Mouse (Mus musculus) MEL (cell line): ENCODE measurements around the gene Nudt22. TPM values are rescaled to one million over a fixed set of nuclear protein-coding genes. Genes with fewer than 3 reads are reported as not detected.
A peak's percentile ranks its signal among the peaks of the same experiment; 100 is the strongest.

Experiments
- DNase-seq: peaks from one replicate; pipeline ENCODE4 v3.0.0; 2011; ENCODE audit warnings: low read depth, low spot score
- H3K27ac ChIP-seq: 2 replicates; pipeline ENCODE4 v1.5.1; 2012; ENCODE audit warnings: low read depth, mild to moderate bottlenecking, control low read depth, low read length, moderate library complexity; ENCODE audit not compliant: control insufficient read depth
- H3K27me3 ChIP-seq, 2 experiments: fragments of 150-350 bp in 1 of 2; sonication (generic) in 1 of 2; 2 replicates each; pipeline ENCODE4 v1.6.1; 2012; ENCODE audit warnings: low read length in 2 of 2, mild to moderate bottlenecking in 2 of 2, improper control_type of control experiment in 1 of 2, moderate library complexity in 1 of 2; ENCODE audit not compliant: insufficient read depth in 2 of 2, control insufficient read depth in 1 of 2
- H3K36me3 ChIP-seq, 2 experiments: 2 replicates each; pipeline ENCODE4 v1.6.1; 2012 to 2014; ENCODE audit warnings: low read length in 2 of 2, improper control_type of control experiment in 1 of 2, inconsistent platforms in 1 of 2, mild to moderate bottlenecking in 1 of 2; ENCODE audit not compliant: insufficient read depth in 2 of 2, control insufficient read depth in 1 of 2
- H3K4me1 ChIP-seq, 2 experiments: fragments of 150-350 bp in 1 of 2; sonication (generic) in 1 of 2; 2 replicates each; pipeline ENCODE4 v1.6.1; 2012; ENCODE audit warnings: low read length in 2 of 2, improper control_type of control experiment in 1 of 2, mild to moderate bottlenecking in 1 of 2; ENCODE audit not compliant: insufficient read depth in 2 of 2, control insufficient read depth in 1 of 2
- H3K4me3 ChIP-seq, 2 experiments: fragments of 150-350 bp in 1 of 2; sonication (generic) in 1 of 2; 2 replicates each; pipeline ENCODE4 v1.5.1; 2012; ENCODE audit warnings: low read depth in 2 of 2, low read length in 2 of 2, mild to moderate bottlenecking in 2 of 2, moderate library complexity in 2 of 2, control low read depth in 1 of 2, improper control_type of control experiment in 1 of 2; ENCODE audit not compliant: control insufficient read depth in 1 of 2, insufficient read depth in 1 of 2
- H3K79me2 ChIP-seq: 2 replicates; pipeline ENCODE4 v1.6.1; 2012; ENCODE audit warnings: mild to moderate bottlenecking, low read length, moderate library complexity; ENCODE audit not compliant: control insufficient read depth, poor library complexity, insufficient read depth
- H3K9ac ChIP-seq: 2 replicates; pipeline ENCODE4 v1.6.1; 2012; ENCODE audit warnings: low read depth, mild to moderate bottlenecking, control low read depth, low read length, moderate library complexity; ENCODE audit not compliant: control insufficient read depth, poor library complexity, severe bottlenecking
- H3K9me3 ChIP-seq: fragments of 150-350 bp; sonication (generic); replicated peaks from 2 replicates; pipeline ENCODE4 v1.6.1; 2012; ENCODE audit warnings: mild to moderate bottlenecking, low read length, improper control_type of control experiment, moderate library complexity; ENCODE audit not compliant: insufficient read depth
- BHLHE40 ChIP-seq: IDR thresholded peaks from 2 replicates; pipeline ENCODE4 v1.6.1; 2012; ENCODE audit warnings: low read depth, mild to moderate bottlenecking, inconsistent platforms, low read length, improper control_type of control experiment, borderline replicate concordance
- ELF1 ChIP-seq: IDR thresholded peaks from 2 replicates; pipeline ENCODE4 v1.6.1; 2014; ENCODE audit warnings: low read depth, mild to moderate bottlenecking, inconsistent platforms, low read length, improper control_type of control experiment, moderate library complexity
- EP300 ChIP-seq, 2 experiments: IDR thresholded peaks; 2 replicates each; pipeline ENCODE4 v1.6.1; 2011; ENCODE audit warnings: improper control_type of control experiment in 2 of 2, low read length in 2 of 2, low read depth in 1 of 2, mild to moderate bottlenecking in 1 of 2
- KAT2A ChIP-seq: conservative IDR thresholded peaks from 2 replicates; pipeline ENCODE4 v1.6.1; 2012; ENCODE audit warnings: low read depth, low read length, improper control_type of control experiment, inconsistent platforms
- MAZ ChIP-seq: IDR thresholded peaks from 2 replicates; pipeline ENCODE4 v1.6.1; 2012; ENCODE audit warnings: low read depth, mild to moderate bottlenecking, inconsistent platforms, low read length, improper control_type of control experiment
- MXI1 ChIP-seq: IDR thresholded peaks from 2 replicates; pipeline ENCODE4 v1.6.1; 2011; ENCODE audit warnings: mild to moderate bottlenecking, low read depth, low read length, improper control_type of control experiment
- MYB ChIP-seq: IDR thresholded peaks from 2 replicates; pipeline ENCODE4 v1.6.1; 2011; ENCODE audit warnings: mild to moderate bottlenecking, low read depth, low read length, improper control_type of control experiment
- NELFE ChIP-seq: IDR thresholded peaks from 2 replicates; pipeline ENCODE4 v1.6.1; 2011; ENCODE audit warnings: low read depth, low read length, improper control_type of control experiment
- POLR2A ChIP-seq, 2 experiments: IDR thresholded peaks; 2 replicates each; pipeline ENCODE4 v1.6.1; 2011 to 2012; ENCODE audit warnings: low read length in 2 of 2, mild to moderate bottlenecking in 2 of 2, control low read depth in 1 of 2, improper control_type of control experiment in 1 of 2, low read depth in 1 of 2, moderate library complexity in 1 of 2; ENCODE audit not compliant: control insufficient read depth in 1 of 2, insufficient read depth in 1 of 2, poor library complexity in 1 of 2
- POLR2AphosphoS2 ChIP-seq: IDR thresholded peaks from 2 replicates; pipeline ENCODE4 v1.6.1; 2011; ENCODE audit warnings: low read length, improper control_type of control experiment
- SMC3 ChIP-seq: IDR thresholded peaks from 2 replicates; pipeline ENCODE4 v1.6.1; 2011; ENCODE audit warnings: low read depth, low read length, improper control_type of control experiment
- ZKSCAN1 ChIP-seq: IDR thresholded peaks from 2 replicates; pipeline ENCODE4 v1.6.1; 2012; ENCODE audit warnings: low read depth, mild to moderate bottlenecking, inconsistent platforms, low read length, improper control_type of control experiment, moderate library complexity
- ZMIZ1 ChIP-seq: IDR thresholded peaks from 2 replicates; pipeline ENCODE4 v1.6.1; 2012; ENCODE audit warnings: low read depth, mild to moderate bottlenecking, inconsistent platforms, low read length, improper control_type of control experiment, moderate library complexity
- polyA plus RNA-seq, 2 experiments: library from polyadenylated mRNA; stranded (reverse) in 1 of 2; unstranded in 1 of 2; fragments of >175 nt in 1 of 2; fragments of >200 nt in 1 of 2; gene quantifications; 2 replicates each; pipeline versions ENCODE4 v1.2.1 to v1.2.4; 2012; ENCODE audit warnings: low replicate concordance in 2 of 2, low read depth in 1 of 2; ENCODE audit not compliant: insufficient read length in 2 of 2, insufficient read depth in 1 of 2, missing spikeins in 1 of 2
- total RNA-seq: library from RNA; depleted of rRNA; stranded (reverse); fragments of 300-350 nt; gene quantifications from 2 replicates; pipeline ENCODE4 v1.2.3, GENCODE M21; 2012

The Nudt22 gene
- total and polyA plus RNA-seq, 3 experiments = 30.8 to 32.1 TPM; not detected in 1

GRCm38 (mm10) chr19:6978639-6978974 is 17.3 kb downstream of the Nudt22 start:
- peak overlapping the region; percentile 57 for H3K27ac ChIP-seq
- peaks cover 0 to 23% of the 10 kb centered on the region in 2 experiments; a peak in 2 of 4 replicates for H3K36me3 ChIP-seq
- no peaks in the 10 kb centered on the region for H3K9me3 ChIP-seq
- DNase-seq = no peak
- H3K79me2 ChIP-seq = peaks cover 39% of the 10 kb centered on the region
- H3K4me1 ChIP-seq = peaks cover 0 to 19% of the 10 kb centered on the region in 2 experiments; a peak in 2 of 4 replicates
- TF ChIP-seq ZKSCAN1 (no peak), MXI1 (0 out of 2 replicates have a peak, but pooled peaks have one; percentile 18), POLR2A (IDR thresholded peaks at IDR 0.05; ENCODE audit: control insufficient read depth in 1 of 2, insufficient read depth in 1 of 2, low read depth in 1 of 2, low read length in 2 of 2, poor library complexity in 1 of 2) (no peak), POLR2AphosphoS2 (peak; percentile 65)
- H3K27me3 ChIP-seq = no peaks in the 10 kb centered on the region
- peak overlapping the region; percentile 9 to 60 for H3K4me3 ChIP-seq
- peak overlapping the region; percentile 67 for H3K9ac ChIP-seq

GRCm38 (mm10) chr19:6977759-6978638 is 17.9 kb downstream of the Nudt22 start:
- no peak for TF ChIP-seq ELF1
- no peak for TF ChIP-seq EP300 (IDR thresholded peaks at IDR 0.05; ENCODE audit: low read depth in 1 of 2, low read length in 2 of 2)
- no peak for TF ChIP-seq KAT2A
- TF ChIP-seq MXI1 = 0 out of 2 replicates have a peak, but pooled peaks have one; percentile 58
- TF ChIP-seq ZMIZ1 = 0 out of 2 replicates have a peak, but pooled peaks have one; percentile 54
- no peak for TF ChIP-seq BHLHE40
- TF ChIP-seq NELFE = 0 out of 2 replicates have a peak, but pooled peaks have one; percentile 24
- no peak for TF ChIP-seq MAZ
- 0 out of 2 replicates have a peak, but pooled peaks have one; percentile 4 for TF ChIP-seq SMC3
- TF ChIP-seq MYB = 0 out of 2 replicates have a peak, but pooled peaks have one; percentile 6
- H3K27me3 ChIP-seq = no peaks in the 10 kb centered on the region
- peak overlapping the region; percentile 57 for H3K27ac ChIP-seq
- H3K9me3 ChIP-seq = no peaks in the 10 kb centered on the region
- no peak overlapping the region for H3K4me3 ChIP-seq
- peak; percentile 34 for DNase-seq
- H3K36me3 ChIP-seq = peaks cover 0 to 23% of the 10 kb centered on the region in 2 experiments; a peak in 2 of 4 replicates
- peaks cover 0 to 20% of the 10 kb centered on the region in 2 experiments; a peak in 3 of 4 replicates for H3K4me1 ChIP-seq
- H3K79me2 ChIP-seq = peaks cover 39% of the 10 kb centered on the region
- peak overlapping the region; percentile 67 for H3K9ac ChIP-seq
